Mouse (Mus musculus) kidney, adult 11 months (tissue): Measurements from ENCODE around the gene Grhpr.
"Not testable (repeated sequence)": the region's sequence is repeated elsewhere in the genome, so short reads cannot be mapped to it uniquely, and the experiment has no call there.

Experiments
- DNase-seq: peaks from one replicate; pipeline ENCODE4 v3.0.0; 2022

The Grhpr gene

GRCm38 (mm10) chr4:44981280-44981973 is at the start of gene Grhpr:
Gene Grhpr (plus strand): TSS chr4:44981395.
- peak; percentile 86 for DNase-seq

DNA sequence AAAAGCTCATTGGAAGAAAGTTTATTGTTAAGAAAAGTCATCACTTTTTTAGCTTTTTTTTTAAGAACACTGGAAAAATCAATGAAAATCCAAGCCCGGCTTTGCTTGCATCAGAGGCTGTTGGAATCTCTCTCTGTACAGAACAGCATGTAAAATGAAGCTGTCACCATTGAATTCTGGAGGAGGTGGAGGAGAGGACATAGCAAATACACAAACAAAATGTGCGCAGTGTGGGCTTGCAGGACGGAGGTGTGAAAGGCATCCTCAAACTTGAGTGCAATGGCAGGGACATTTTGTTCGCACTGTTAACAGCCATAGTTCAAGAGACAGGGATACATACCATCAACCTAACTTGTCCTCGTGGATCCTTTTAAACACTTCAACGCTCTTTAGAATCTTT is 49.5 kb upstream of the Grhpr start:
- no peak for DNase-seq

GRCm38 (mm10) chr4:44938359-44939340 is 42.5 kb upstream of the Grhpr start:
- DNase-seq, result peak; percentile 24

GRCm38 (mm10) chr4:44939576-44940249 is 41.5 kb upstream of the Grhpr start:
- DNase-seq, result no peak

GRCm38 (mm10) chr4:44940286-44940685 is 40.9 kb upstream of the Grhpr start:
- DNase-seq, result no peak

DNA sequence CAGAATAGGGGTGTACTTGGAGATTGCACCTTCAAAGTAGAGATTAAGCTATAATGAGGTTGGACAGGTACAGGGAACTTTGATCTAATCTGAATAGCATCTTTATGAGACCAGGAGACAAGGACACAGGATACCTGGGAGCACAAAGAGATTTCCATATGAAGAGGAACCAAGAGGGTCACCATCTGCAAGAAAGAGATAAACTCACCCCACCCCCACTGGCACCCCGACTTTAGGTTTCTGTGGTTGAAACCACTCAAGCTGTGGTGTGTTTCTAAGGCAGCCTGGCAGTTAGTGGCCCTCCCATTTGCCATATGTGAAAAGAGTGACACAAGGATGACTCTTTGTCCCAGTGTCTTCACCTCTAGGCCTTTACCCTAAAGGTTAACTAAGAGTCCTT is 39.0 kb upstream of the Grhpr start:
- no peak for DNase-seq

- DNase-seq, result peak; percentile 80
Observed at GRCm38 (mm10) chr4:44943480-44943879, 37.7 kb upstream of the Grhpr start.

- peak; percentile 35 for DNase-seq
Observed at GRCm38 (mm10) chr4:44944426-44945075, 36.6 kb upstream of the Grhpr start.

GRCm38 (mm10) chr4:44946126-44946525 is 35.1 kb upstream of the Grhpr start:
- not testable (repeated sequence) for DNase-seq

DNA sequence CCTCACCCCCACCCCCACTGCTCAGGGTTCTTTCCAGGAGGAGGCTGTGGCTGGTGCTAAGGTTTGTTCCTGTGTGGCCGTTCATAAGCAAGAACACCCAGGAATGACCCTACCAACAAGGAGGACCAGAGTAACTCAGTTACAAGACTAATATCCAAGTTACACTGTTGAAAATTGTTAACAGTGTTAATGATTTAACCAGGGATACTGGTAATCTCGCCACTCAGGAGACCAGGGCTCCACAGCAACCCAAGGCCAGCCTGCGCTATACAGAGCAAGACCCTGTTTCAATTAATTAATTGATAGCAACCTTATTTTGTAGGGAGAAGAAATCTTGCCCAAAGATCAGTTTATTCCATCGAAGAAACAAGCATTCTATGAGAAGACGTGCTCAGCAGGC is 33.7 kb upstream of the Grhpr start:
- DNase-seq, result no peak

- no peak for DNase-seq
Observed at GRCm38 (mm10) chr4:44948314-44948713, 32.9 kb upstream of the Grhpr start.

DNA sequence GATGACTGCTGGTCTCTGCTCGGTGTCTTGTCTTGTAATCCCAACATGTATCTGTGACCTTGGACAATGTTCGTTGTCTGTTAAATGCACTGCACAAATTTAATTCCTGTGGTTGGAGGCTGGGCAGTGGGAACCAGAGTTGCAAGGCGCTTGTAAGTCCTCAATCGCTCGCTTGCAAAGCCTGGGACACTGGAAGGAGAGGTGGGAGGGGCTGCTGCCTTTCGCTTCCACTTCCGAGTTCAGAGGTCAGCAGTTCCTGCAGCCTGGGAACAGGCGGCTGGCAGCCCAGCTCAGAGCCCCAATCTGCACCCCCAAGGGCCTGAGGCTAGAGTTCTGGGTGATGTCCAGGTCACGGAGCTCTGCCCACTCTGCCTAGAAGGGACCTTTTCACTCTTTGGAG is 28.2 kb upstream of the Grhpr start:
- no peak for DNase-seq

- no peak for DNase-seq
Observed at GRCm38 (mm10) chr4:44958776-44959175, 22.4 kb upstream of the Grhpr start.

GRCm38 (mm10) chr4:44959220-44959619 is 22.0 kb upstream of the Grhpr start:
- no peak for DNase-seq

- no peak for DNase-seq
Observed at GRCm38 (mm10) chr4:44963156-44963555, 18.0 kb upstream of the Grhpr start.

DNA sequence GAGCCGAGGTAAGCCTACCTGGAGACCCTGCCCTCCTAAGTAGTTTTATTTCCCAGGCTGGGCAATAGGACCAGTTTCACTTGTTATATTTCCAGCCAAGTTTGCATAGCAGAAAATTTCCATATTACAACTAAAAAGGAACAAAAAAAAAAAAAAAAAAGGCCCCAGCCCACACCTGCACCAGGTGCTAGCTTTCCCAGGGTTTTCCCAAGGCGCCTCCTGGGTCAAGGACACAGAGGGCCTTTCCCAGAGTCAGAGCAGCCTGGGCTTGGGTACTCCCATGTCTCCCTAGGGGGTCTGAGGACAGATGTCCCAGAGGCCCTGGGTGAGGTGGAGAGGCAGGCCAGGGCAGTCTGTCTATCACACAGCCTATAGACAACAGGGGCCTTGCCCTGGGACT is 16.0 kb upstream of the Grhpr start:
- DNase-seq, result no peak

- no peak for DNase-seq
Observed at GRCm38 (mm10) chr4:44965736-44966135, 15.5 kb upstream of the Grhpr start.

GRCm38 (mm10) chr4:44967402-44967801 is 13.8 kb upstream of the Grhpr start:
- no peak for DNase-seq

- no peak for DNase-seq
Observed at GRCm38 (mm10) chr4:44970056-44970455, 11.1 kb upstream of the Grhpr start.

DNA sequence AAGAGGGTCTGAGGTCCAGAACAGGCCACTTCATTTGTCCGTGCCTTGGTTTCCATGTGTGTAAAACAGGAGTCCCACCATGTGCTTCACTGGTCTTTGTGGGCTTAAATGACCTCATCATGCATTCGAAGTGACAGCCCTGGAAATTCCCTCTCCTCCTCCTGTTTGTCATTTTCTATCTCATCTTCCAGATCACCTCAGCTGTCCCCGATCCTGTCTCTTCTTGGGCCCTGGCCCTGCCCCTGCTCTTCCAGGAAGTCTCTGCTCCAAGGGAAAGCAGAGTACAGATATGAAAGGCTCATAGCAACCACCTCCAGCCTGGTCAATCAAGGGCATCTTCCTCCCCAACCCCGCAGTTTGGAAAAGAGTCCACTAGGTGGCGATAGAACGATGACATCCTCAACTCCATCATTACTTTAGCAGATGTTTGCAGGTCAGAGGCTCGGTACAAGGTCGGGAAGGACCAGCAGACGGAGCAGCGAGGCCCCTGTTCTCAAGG is 10.5 kb upstream of the Grhpr start:
- no peak for DNase-seq

DNA sequence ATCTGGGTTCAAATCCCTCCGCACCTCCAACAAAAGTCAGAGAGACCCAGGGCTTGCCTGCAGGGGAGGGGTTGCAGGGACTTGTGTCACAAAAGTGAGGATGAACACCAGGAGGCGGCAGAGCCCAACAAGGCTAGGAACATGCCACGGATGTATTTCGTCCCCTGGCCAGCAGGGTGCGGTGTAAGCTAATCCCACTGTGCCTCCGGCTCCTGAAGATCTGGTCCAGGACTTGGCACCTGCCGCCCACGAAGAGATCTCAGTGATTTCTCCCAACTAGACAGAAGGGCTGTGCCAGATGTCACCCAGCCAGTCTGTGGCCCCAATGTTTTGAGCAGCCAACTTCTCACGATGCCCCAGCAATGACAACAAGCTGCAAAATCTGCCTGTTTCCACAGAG is 7.7 kb upstream of the Grhpr start:
- peak; percentile 89 for DNase-seq

GRCm38 (mm10) chr4:44973871-44974270 is 7.3 kb upstream of the Grhpr start:
- DNase-seq, result no peak

- DNase-seq, result peak; percentile 49
Observed at GRCm38 (mm10) chr4:44974331-44974730, 6.9 kb upstream of the Grhpr start.
